Comparison of ENCODE assay signal across 10 mouse cellular contexts in genomic region chr8:88651122-88651521, GRCm38 (mm10). TPM values are rescaled to one million over a fixed set of nuclear protein-coding genes. Genes with fewer than 3 reads are reported as not detected.
DNase-seq lines count a peak whose midpoint lies in the region; ATAC-seq and TF ChIP-seq lines count a peak whose summit lies in the region.
"Not testable (repeated sequence)": the region's sequence is repeated elsewhere in the genome, so short reads cannot be mapped to it uniquely, and the experiment has no call there.
"Had no signal": no experiment of that assay in that cellular context is flagged by ENCODE, and none has a peak within 500 bp of the region (broad histone marks: within the 10 kb centered on the region; RNA-seq: fewer than 3 reads in every experiment).

No protein-coding gene starts in this region.

- ATAC-seq in heart, postnatal 0 days (ENCODE audit: insufficient read depth, low read depth) = not testable (repeated sequence)
- 0 out of 2 replicates have a peak, but pooled peaks have one; percentile 47 for ATAC-seq in monocyte, adult 5-6 weeks (replicated peaks; ENCODE audit: insufficient number of reproducible peaks, low FRiP score, low TSS enrichment, poor library complexity, severe bottlenecking)

- H3K27me3 ChIP-seq in heart, postnatal 0 days (ENCODE audit: control insufficient read depth, insufficient read depth, low read length) = peaks cover 18% of the 10 kb centered on the region; the same call in 1 of the 2 replicates

- peak overlapping the region; percentile 25 for H3K4me3 ChIP-seq in bone marrow macrophage, adult 2 months (ENCODE audit: insufficient read depth, low read length)
- not testable (repeated sequence) for H3K4me3 ChIP-seq in heart, postnatal 0 days (ENCODE audit: low read depth, low read length)

- TF ChIP-seq CTCF in bone marrow macrophage, adult 2 months (IDR thresholded peaks at IDR 0.05; ENCODE audit: low read depth, low read length); heart, postnatal 0 days (IDR thresholded peaks at IDR 0.05; ENCODE audit: low read depth): not testable (repeated sequence)

- 61% methylated on average over 4 of the region's 4 CpGs for WGBS in heart, postnatal 0 days

- peaks cover 83% of the 10 kb centered on the region for H3K4me1 ChIP-seq in bone marrow macrophage, adult 2 months (ENCODE audit: control insufficient read depth, insufficient read depth, low read length)
- 0 out of 2 replicates have a peak, but pooled peaks cover 12% of the 10 kb centered on the region for H3K4me1 ChIP-seq in heart, postnatal 0 days (ENCODE audit: control insufficient read depth, insufficient read depth)

- not testable (repeated sequence) for TF ChIP-seq EP300 in heart, postnatal 0 days (IDR thresholded peaks at IDR 0.05; ENCODE audit: low read depth)

- H3K9me3 ChIP-seq in heart, postnatal 0 days (replicated peaks; ENCODE audit: control insufficient read depth, low read length) = not testable (repeated sequence)

- H3K4me2 ChIP-seq in heart, postnatal 0 days (ENCODE audit: low read depth, low read length) = 0 out of 2 replicates have a peak overlapping the region, but pooled peaks have one; percentile 4

- H3K27ac ChIP-seq in bone marrow macrophage, adult 2 months (ENCODE audit: insufficient read depth, low read depth, low read length) = peak overlapping the region; percentile 60
- H3K27ac ChIP-seq in heart, postnatal 0 days (ENCODE audit: low read depth) = not testable (repeated sequence)

- DNase-seq in CD4-positive, CD25-positive, alpha-beta regulatory T cell, adult 2 months (ENCODE audit: low read depth, low spot score) = peak; percentile 38
- peak; percentile 96 for DNase-seq in heart, adult 11 months
- not testable (repeated sequence) for DNase-seq in heart, postnatal 0 days (ENCODE audit: low spot score)
- peak; percentile 46 for DNase-seq in kidney, adult 9 months
- DNase-seq in lung, postnatal 36 days = peak; percentile 66

- H3K9ac ChIP-seq in heart, postnatal 0 days (replicated peaks; ENCODE audit: low read depth, low read length) = not testable (repeated sequence)

- not testable (repeated sequence) for TF ChIP-seq POLR2A in bone marrow macrophage, adult 2 months (IDR thresholded peaks at IDR 0.05; ENCODE audit: borderline replicate concordance, low read depth, low read length)

- not testable (repeated sequence) for H3K36me3 ChIP-seq in heart, postnatal 0 days (replicated peaks; ENCODE audit: control insufficient read depth, insufficient read depth, low read length)

RNA-seq across cellular contexts. Expression of gene Nod2, which starts 4.0 kb away (rescaled TPM):
- 4.1 and 4.2 TPM in 2 replicates for polyA plus RNA-seq in bone marrow macrophage, adult 2 months (2012; ENCODE audit: insufficient read depth, insufficient read length, missing spikeins)
- total RNA-seq in heart, postnatal 0 days (2014; rRNA removed; ENCODE audit: low replicate concordance) = 0.54 TPM in 1 of 2 replicates, not detected in the other
- polyA plus RNA-seq in heart, postnatal 0 days (2015; fragmentation: Nextera tagmentation; extraction: Ambion mirVana) = 0.10 and 0.14 TPM in 2 replicates
- total RNA-seq in monocyte, adult 5-6 weeks (2017) = 6.7 to 12.7 TPM (median 8.3 TPM) in 3 replicates
- polyA plus RNA-seq: heart, embryonic 14.5 days; neural tube, embryonic 13.5 days; Patski had no signal

RNA-seq across cellular contexts. Expression of gene Snx20, which starts 15.2 kb away (rescaled TPM):
- 82.4 and 85.5 TPM in 2 replicates for polyA plus RNA-seq in bone marrow macrophage, adult 2 months (2012; ENCODE audit: insufficient read depth, insufficient read length, missing spikeins)
- 1.7 and 7.3 TPM in 2 replicates for total RNA-seq in heart, postnatal 0 days (2014; rRNA removed; ENCODE audit: low replicate concordance)
- polyA plus RNA-seq in heart, postnatal 0 days (2015; fragmentation: Nextera tagmentation; extraction: Ambion mirVana) = 1.7 and 2.0 TPM in 2 replicates
- 67.8 to 81.1 TPM (median 72.6 TPM) in 3 replicates for total RNA-seq in monocyte, adult 5-6 weeks (2017)

RNA-seq across cellular contexts. Expression of gene Cyld, which starts 45.7 kb away (rescaled TPM):
- 28.1 and 33.9 TPM in 2 replicates for polyA plus RNA-seq in bone marrow macrophage, adult 2 months (2012; ENCODE audit: insufficient read depth, insufficient read length, missing spikeins)
- total RNA-seq in heart, postnatal 0 days (2014; rRNA removed; ENCODE audit: low replicate concordance) = 11.1 and 13.4 TPM in 2 replicates
- polyA plus RNA-seq in heart, postnatal 0 days (2015; fragmentation: Nextera tagmentation; extraction: Ambion mirVana) = 7.8 and 8.2 TPM in 2 replicates
- total RNA-seq in monocyte, adult 5-6 weeks (2017) = 102 to 118 TPM (median 103 TPM) in 3 replicates
